Mouse (Mus musculus) gastrocnemius, postnatal 10 days (tissue): ENCODE measurements around the gene Pak3. TPM values are rescaled to one million over a fixed set of nuclear protein-coding genes. Genes with fewer than 3 reads are reported as not detected.
A peak's percentile ranks its signal among the peaks of the same experiment; 100 is the strongest.
"Not testable (repeated sequence)": the region's sequence is repeated elsewhere in the genome, so short reads cannot be mapped to it uniquely, and the experiment has no call there.

ENCODE experiments used
- DNase-seq: peaks from one replicate; pipeline ENCODE4 v3.0.0; 2021; ENCODE audit warnings: mixed read lengths
- long read RNA-seq, 2 experiments: library from polyadenylated mRNA; stranded (forward); transcript quantifications; one replicate each; pipeline ENCODE4 v2.0.0; 2021
- total RNA-seq, 2 experiments: library from RNA; stranded (reverse); gene quantifications; 2 replicates each; pipeline ENCODE4 v1.2.3; 2021

Pak3 gene
- 1 to 10 TPM; 4.9 to 7.3 TPM for total RNA-seq
- long read RNA-seq, experiment 1, partial matches to known transcripts: 0 of 1 reads
- long read RNA-seq, experiment 1, other reads (novel, unspliced or antisense): 1 of 1 reads
- long read RNA-seq, experiment 2, partial matches to known transcripts: 0 of 4 reads
- long read RNA-seq, experiment 2, other reads (novel, unspliced or antisense): 4 of 4 reads

DNA sequence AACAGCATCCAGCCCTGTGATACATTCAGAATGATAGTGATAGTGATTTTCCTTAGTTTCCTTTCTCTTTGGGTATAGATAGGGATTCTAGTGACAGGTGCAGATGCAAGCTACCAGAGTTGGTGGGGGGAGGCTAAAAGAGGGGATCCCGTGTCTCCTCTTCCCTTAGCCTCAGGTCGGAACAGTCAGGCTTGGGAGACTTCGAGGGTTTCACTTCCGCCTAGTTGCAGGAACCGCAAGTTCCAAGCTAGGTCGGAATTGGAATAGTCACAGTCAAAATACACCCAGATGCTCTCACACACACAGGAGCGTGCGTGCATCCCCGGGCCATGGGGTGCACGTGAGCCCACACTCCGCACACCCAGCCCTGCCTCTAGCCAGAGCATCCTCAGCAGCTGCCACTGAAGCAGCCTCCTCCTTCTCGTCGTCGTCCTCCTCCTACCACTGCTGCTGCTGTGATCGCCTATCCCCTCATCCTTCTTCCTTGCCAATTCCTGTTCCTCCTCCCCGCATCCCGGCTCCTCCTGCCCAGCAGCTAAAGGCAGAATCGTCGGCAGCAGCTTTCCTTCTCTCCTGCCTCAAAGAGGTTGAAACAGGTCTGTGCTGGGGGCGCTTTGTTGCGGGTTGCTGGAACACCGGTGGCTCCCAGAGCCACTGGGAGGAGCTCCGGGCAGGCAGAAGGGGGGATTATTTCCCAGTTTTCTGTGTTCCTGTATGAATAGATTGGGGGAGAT, at the start of gene Pak3:
Gene Pak3 (plus strand): TSS at position 424 of the 734 bp plus-strand sequence.
- peak; percentile 4 for DNase-seq

DNA sequence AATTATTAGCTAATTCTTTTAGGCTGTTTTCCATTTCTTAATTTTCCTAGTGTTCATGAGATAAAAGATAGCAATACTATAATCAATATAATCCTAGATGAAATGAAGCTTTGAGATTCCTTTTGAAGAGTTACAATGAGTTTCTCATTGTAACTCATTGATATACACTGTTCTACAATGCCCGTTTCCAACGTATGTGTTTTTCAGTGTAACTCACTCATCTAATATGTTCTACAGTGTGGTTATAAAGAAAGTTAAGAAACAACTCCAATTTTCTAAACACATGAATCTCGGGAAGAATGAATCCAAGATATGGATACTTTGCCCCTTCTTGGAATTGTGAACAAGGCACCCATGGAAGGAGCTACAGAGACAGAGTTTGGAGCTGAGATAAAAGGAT, 35.5 kb upstream of the Pak3 start:
- DNase-seq: peak; percentile 100

DNA sequence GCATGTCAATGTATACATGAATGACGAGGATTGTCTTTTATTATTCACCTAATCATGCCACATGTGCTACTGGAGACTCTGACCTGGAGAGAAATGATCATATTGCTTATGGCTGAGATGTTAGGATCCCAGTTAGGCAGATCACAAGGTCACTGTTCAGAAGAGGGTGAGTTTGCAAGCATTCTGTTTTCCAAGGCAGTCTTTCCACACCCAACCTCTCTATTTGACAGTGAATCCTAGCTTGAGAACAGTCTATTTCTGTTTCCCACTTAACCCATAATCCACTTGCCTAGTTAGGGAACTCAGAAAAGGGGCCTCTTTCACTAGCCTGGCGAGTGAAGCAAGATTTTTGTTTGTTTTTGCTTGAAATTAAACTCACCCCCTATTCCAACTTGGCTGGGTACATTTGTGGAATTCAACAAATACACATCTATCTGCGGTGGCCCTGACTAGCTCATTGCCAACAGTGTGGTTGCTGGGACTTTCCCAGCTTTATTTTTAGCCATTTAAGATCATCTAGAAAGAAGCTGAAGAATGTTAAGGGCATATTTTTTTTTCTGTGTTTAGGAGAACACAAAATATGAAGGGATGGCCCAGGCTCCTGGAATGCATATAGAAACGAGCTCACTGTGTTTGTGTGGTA, 17.2 kb upstream of the Pak3 start:
- DNase-seq: no peak

DNA sequence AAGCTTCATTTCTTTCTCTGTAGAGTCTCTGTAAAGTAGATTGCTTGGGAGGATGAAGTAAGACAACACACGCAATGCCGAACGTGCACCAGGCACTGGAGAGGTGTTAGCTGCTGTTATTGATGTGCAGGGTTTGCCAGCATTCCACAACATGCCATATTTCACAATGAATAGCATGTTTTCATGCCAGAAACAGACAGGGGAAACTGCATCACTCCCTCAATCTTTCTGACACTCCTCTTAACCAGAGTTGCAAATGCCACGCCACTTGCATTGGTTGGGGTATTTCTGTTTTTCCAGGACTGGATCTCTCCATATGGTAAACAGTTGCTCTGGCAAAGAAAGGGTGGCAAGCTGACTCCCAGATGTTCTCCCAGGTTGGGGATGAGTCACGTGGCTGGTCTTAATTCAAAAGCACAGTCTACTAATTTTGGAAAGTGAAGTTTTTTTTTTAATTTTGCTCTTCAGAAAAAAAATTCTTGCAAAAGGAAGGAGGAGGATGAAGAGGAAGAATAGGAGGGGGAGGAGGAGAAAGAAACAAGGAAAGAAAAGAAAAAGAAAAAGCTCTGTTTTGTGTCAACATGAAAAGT, 16.5 kb upstream of the Pak3 start:
- no peak for DNase-seq

DNA sequence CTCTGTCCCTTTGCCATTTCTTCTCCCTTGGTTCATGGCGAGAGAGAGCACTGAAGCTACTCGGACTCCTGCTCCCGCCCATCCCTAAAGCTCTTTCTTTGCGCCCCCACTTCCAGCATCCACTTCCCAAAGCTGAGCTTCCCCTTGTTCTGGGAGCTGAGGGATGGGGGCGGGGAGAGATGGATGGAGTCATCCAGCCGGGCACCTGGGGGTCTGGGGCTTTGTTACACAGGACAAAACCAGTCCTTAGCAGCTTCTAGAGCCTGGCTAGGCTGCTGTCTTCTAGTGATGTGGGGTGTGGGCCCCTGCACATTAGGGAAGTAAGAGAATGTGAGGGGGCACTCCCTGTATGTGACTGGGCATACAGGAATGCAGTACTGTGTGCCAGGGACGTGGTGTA, 526 bp downstream of the Pak3 start:
- DNase-seq: no peak

DNA sequence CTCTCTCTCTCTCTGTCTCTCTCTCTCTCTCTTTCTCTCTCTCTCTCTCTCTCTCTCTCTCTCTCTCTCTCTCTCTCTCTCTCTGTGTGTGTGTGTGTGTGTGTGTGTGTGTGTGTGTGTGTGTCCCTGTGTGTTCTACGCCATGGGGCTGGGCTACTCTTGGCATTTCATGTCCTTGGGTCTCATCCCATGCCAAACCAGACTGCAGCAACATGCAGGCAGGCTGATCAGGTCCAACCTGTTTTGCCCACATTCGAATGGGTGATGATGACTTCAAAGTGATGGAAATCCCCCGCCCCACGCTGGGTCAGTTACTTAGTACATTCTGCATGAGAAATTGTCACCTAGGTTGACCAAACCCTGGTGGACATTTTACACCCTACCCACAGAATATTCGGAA, 1.1 kb downstream of the Pak3 start:
- DNase-seq: not testable (repeated sequence)

DNA sequence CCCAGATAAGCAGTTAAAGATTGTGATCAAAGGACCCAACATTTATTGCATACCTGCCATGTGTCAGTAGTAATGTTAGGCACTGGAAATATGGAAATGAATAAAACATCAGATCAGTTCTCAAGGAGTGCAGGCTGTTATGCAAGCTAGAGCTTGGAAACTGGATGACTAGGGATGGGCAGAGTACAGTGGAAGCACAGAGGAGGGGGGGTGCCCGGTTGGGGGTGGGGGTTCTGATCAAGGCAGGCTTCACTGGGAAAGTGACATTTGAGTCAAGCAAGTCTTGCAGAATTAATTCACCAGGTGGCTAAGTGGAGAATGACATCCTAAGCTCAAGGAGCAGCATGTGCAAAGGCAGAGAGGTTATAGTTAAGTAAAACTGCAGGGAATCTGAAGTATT, 1.8 kb downstream of the Pak3 start:
- no peak for DNase-seq

DNA sequence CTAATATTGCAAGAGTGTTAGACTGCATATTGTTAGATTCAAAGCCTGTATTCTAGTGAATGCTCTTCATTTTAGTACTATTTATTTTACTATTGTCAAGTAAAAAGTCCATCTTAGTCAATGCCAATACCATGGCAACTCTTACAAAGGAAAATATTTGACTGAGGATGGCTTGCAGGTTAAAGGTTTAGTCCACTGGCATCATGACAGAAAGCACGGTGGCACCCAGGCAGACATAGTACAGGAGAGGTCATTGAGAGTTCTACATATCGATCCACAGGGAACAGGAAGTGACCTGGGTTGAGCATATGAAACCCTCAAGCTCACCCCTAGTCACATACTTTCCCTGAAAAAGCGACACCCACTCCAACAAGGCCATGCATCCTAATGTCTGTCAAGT, 13.9 kb downstream of the Pak3 start:
- DNase-seq: no peak

DNA sequence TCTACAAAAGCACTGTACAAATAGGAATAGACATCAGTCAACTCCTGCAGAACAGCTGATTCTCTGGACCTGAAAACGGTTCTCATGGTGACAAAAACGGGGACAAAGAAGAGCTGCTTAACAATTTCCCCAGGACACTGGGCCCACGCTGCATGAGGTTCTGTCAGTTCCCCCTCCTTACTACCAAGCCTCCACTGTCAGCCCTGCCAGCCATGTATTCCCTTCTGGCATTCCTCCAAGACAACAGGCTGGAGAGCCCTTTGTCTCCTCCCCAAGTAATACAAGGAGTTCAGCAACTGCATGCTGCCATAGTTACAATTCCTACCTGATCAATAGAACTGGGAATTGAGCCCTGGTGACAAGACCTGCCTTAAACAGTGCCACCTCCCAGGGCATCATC, 15.2 kb downstream of the Pak3 start:
- no peak for DNase-seq

DNA sequence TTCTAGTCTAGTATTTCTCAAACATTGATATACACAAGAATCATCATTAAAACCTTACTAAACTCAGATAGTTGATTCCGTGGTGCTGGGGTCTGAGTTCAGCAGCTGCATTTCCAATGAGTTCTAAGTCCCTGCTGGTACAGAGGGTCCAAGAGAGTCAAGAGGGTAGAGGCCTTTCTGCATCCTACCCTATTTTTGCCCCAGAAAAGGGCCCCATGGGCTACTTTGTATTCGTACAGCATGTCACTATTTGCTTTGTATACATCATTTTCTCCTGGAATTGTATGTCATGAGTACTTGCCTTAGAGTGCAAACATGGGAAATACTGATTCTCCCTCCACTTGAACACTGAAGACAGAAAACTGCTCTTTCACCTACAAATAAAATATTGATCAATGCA, 24.4 kb downstream of the Pak3 start:
- no peak for DNase-seq

DNA sequence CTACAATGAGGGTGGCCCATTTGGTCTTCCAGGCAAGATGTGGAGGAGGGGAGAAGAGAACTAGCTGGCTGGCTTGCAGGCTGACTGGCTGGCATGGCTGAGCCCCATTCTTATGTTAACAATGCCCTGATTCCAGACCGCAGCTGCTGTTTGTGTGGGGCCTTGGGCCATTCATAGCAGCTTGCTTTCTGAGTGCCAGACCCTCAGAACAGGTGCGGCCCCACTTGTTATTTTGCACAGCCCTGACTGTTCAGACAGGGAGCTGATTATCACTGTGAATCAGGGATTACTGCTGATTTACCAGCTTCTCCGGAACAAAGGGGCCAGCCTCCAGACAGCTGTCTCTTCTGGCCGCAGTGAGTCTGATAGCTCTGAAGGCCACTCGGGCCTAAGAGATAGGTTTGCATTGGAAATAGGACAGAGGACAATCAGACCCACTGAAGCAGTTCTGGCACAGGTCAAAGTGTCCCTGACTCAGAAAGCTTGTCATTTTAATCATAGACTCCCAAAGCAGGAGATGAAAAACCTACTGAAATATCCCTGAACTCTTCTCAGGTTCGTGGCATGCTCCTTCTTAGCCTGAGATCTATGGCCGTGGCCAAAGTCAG, 24.9 kb downstream of the Pak3 start:
- DNase-seq: peak; percentile 3

DNA sequence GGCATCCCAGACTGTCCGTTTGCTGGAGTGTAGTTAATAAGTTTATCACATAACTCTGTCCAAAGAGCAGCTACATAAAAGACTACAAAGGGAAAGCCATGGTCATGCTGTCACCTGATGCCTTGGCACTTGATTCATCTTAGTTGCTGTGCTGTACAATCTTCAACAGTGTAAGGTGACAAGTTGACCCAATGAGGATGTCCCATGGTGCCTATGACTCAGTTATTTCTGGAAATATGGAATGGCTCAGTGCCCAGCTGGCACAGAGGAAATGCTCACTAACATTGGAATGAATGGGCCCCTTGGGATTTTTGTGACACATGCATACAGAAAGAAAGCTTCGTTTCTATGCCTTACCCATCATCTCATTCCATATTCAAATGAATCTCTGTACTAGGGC, 55.3 kb downstream of the Pak3 start:
- DNase-seq: no peak

DNA sequence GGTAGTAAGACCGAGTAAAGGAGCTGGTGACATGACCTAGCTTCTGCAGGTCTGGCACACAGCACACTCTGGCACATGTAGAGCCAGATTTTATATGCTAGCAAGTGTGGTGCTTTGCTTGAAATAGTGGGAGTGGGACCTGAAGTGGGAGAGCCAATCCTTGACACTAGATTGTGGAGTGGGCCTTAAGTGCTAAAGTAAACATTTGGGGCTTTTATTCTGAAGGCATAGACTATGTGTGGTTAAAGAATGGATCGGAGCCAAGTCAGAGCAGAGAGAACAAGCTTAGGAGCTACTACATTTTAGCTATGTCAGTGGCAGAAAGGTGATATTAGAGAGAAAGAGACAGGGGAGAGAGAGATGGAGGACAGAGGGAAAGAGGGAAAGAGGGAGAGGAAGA, 61.5 kb downstream of the Pak3 start:
- no peak for DNase-seq

DNA sequence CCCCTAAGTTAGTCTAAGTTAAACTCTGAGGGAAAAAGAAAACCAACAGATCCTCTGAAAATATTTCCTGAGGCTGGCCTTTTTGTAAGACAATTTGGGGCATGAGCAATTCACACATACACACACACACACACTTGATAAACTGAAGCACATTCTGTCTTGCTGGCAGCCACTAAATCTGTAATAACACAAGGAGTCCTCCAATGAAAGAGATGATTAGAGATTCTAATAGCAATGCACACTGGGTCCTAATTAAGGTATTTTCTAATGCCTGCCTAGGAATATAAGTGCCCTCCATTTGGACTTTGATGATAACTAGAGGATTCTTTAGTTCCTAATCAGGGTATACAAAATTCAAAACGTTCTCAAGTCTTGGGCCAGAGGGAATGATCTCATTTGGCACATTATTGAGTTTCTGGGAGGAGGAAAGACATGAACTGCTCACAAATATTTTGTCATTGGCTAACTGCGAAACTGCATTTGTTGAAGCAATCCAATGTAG, 62.1 kb downstream of the Pak3 start:
- DNase-seq: no peak

DNA sequence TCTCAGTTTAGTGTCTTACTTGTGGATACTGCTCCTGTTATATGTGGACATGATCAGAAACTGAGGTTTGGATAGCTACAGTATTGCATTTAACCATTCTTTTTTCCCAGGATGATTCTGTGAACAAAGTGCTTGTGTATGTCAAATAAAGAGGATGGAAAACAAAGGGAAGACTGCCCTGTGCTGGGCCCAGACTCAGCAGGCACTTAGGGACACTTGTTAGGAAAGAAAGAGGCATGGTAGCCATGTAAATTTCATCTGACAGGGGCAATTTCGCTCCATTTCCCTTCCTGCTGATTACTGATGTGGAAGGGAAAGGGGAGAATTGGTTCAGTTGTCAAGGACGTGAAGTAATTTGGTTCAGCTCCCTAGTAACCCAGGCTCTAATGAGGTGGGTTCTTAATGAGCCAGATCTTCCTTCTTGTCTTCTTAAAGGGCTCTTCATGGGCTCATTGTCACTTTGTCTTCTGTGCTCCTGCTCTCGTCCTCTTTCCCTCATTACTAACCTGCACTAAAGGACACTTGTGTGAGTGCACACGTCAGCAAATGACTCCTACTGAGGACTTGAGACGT, 88.6 kb downstream of the Pak3 start:
- DNase-seq: no peak

DNA sequence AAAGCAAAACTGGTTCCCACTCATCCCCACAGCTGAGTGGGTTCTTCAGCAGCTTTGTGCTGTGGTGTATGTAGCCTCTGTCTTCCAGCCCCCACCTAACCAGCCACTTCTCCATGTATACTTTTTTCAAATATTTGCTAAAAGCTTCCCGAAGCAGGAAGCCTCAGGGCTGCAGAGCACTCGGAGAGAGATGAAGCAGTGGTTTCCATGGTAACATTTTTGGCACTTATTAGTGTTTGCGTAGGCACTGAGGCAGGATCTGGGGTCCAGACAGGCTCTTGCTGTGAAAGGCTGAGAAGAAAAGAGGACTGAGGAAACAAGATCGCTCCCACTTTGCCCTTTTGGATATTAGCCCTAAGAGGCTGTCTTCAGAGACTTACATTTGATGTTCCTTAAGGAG, 100.3 kb downstream of the Pak3 start:
- no peak for DNase-seq

DNA sequence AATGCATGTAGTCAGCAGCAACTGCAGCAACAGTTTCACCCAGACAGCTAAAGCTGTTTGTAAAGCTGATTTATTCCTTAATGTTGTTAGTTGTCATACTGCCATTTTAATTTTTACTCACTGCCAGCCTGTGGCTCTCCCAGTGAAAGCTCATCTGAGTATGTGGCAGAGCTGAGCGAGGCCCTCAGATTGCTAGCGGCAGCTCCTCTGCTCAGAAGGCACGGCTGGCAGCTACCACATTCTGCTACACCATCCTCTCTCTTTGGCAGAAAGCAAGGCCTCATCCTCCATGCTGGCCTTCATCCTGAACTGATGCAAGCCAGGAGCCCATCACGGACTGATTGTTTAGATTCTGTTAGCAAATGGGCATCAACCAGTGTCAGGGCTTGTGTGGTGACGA, 109.4 kb downstream of the Pak3 start:
- DNase-seq: no peak

DNA sequence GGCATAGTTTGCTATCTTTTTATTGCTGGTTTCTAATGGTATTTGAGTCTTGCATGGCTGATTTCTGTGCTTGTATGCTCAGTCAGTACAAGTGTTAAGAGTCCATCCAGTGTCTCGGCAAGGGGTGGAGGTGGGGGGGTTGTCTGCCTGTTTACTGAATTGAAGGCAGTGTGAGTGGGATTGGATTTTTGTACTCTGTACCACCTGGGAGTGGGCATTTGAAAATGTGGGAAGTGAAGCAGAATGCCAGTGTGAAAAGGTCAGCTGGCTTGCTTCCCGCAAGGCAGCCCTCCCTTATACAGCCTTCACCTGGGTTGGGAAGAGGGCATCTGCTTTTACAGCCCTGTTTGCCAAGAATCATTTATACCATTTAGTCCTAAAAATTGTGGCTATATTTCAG, 125.5 kb downstream of the Pak3 start:
- no peak for DNase-seq

DNA sequence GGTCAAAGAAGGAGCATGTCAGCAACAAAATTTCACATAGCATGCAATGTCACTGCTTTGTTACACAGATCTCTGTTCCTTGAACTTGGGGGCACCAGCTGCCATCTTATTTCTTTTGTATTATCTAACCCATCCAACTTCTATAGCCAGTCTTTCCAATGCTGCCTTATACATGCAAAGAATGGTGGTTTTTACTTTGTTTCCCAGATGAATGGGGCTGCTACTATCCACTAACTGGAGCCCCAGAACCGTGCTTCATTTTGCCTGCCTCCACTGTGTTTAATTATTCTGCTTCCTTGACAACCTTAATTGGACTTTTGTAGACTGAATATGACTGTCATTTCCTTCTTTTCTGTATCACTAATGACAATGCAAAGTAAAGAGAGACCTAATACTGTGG, 126.4 kb downstream of the Pak3 start:
- no peak for DNase-seq

DNA sequence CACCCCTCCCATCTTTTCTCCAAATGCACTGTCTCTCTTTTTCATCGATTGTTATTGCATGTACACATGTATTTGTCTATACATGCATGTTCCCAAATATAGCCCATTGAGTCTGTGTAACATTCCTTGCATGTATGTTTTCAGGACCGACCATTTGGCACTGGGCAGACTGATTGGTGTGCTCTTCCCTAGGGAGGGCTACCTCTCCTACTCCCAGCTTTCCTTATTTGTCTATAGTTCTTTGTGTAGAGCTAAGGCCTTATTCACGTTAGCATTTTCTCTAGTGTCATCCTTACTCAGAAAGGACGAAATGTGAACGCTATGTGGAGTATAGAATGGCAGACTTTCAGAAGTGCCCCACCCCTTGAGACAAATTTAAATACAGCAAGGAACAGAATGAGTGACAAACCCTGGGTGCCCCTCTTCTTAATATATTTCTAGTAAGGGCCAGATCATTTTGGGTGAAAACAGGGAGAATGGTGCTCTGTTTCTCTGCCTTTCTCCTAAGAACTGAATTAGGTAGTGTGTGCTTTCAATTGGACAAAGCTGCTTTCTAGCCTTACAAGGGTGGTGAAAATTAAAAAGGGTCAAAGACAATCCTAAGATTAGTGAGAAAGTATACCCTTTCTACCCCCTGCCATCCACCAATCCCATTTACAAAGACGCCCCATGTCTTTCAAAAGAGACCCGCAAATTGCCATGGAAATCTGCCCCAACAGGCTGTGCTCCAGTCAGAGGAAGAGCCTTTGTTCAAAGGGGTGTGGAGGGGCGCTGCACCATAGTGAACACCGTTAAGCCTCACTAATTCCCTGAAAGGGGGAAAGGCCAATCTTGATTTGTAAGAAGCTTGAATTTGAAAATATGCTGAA, 136.2 kb downstream of the Pak3 start:
- no peak for DNase-seq

DNA sequence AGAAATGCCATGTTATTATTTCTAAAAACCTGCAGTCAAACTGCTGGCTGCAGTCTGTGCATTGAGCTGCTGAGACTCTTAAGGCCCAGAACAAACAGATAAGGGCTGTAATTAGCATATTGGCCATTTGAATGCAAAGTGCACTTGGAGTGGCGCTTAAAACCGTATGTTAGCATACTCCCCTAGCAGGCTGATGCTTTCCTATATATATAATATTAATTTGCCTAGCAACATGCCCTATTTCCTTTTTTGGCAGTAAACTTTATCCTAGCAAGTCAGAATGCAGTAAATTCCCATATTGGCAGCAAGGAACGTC, 136.7 kb downstream of the Pak3 start:
- DNase-seq: no peak
